Mouse (Mus musculus) left cerebral cortex, adult 9 months (tissue): ENCODE measurements around the gene Rhbdd1.

Experiments used
- DNase-seq, 2 experiments: peaks; one replicate each; pipeline ENCODE4 v3.0.0; 2022; ENCODE audit warnings: low spot score in 2 of 2

Rhbdd1 gene

DNA sequence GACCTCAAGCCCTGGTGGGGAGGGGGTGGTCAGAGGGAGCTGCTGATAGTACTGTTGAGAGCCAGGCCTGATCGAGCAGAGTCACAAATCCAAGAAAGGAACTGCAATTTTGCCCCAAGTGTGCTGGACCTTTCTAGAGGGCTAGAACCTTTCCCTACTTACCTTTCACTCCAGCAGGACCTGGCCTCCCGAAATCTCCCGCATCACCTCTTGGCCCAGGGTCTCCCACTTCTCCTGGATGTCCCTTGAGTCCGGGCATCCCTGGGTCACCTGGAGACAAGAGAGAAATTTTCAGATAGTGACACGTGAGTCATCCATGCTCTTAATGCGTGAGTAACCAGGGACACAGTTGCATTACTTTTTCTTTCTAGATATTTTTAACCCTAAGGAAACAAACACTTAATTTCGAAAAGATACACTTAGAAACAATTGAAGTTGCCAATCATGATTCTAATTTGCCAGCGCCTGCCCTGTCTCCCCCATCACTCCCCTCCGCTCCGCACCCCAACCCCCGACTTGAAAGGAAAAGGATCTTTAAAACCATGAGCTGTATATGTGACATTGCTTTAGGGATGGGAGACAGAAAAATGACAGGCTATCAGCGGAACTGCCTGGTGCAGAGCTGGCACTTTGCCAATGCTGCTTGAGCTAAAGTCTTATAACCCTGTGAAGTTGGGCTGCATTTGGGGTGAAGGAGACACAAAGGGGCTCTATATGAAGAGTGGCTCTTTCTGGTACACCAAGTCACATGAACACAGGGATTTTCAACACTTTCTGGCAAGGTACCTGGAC lies 163.6 kb downstream of the Rhbdd1 start:
- DNase-seq, result no peak

GRCm38 (mm10) chr1:82482371-82482770 lies 166.1 kb downstream of the Rhbdd1 start:
- no peak for DNase-seq

- DNase-seq, result no peak
Observed at GRCm38 (mm10) chr1:82486371-82486770, 170.1 kb downstream of the Rhbdd1 start.

- DNase-seq, result no peak
Observed at GRCm38 (mm10) chr1:82491954-82492353, 175.7 kb downstream of the Rhbdd1 start.
